Comparison of ENCODE assay signal across 19 mouse cellular contexts in genomic region chr1:178668907-178669306, GRCm38 (mm10).
DNase-seq lines count a peak whose midpoint lies in the region; ATAC-seq and TF ChIP-seq lines count a peak whose summit lies in the region.
"Had no signal": no experiment of that assay in that cellular context is flagged by ENCODE, and none has a peak within 500 bp of the region (broad histone marks: within the 10 kb centered on the region; RNA-seq: fewer than 3 reads in every experiment).

No protein-coding gene starts in this region.

- 0 out of 2 replicates have a peak, but pooled peaks cover 5% of the 10 kb centered on the region for H3K4me1 ChIP-seq in kidney, embryonic 14.5 days (ENCODE audit: control insufficient read depth, insufficient read depth, low read length)
- H3K4me1 ChIP-seq in kidney, embryonic 16.5 days (ENCODE audit: insufficient read depth, low read length): peaks cover 10% of the 10 kb centered on the region; the same call in 1 of the 2 replicates
- no peaks in the 10 kb centered on the region; the same call in 1 of the 2 replicates for H3K4me1 ChIP-seq in forebrain, embryonic 14.5 days (ENCODE audit: control insufficient read depth, insufficient read depth, low read length)

- ATAC-seq in kidney, embryonic 14.5 days (ENCODE audit: low FRiP score, low TSS enrichment): no peak
- ATAC-seq in kidney, embryonic 16.5 days (ENCODE audit: low FRiP score, low TSS enrichment): peak; percentile 65; the same call in 1 of the 2 replicates
- no peak for ATAC-seq in monocyte, adult 5-6 weeks (replicated peaks; ENCODE audit: insufficient number of reproducible peaks, low FRiP score, low TSS enrichment, poor library complexity, severe bottlenecking)
- no peak for ATAC-seq in forebrain, embryonic 14.5 days

- no peaks in the 10 kb centered on the region; the same call in 1 of the 2 replicates for H3K27me3 ChIP-seq in kidney, embryonic 14.5 days (ENCODE audit: control insufficient read depth, insufficient read depth, low read length)
- no peaks in the 10 kb centered on the region for H3K27me3 ChIP-seq in kidney, embryonic 16.5 days (ENCODE audit: insufficient read depth, low read length)
- no peaks in the 10 kb centered on the region for H3K27me3 ChIP-seq in forebrain, embryonic 14.5 days (replicated peaks; ENCODE audit: control insufficient read depth, insufficient read depth, low read length)
- H3K27me3 ChIP-seq: embryonic facial prominence, embryonic 13.5 days; forebrain, embryonic 12.5 days; heart, embryonic 12.5 days had no signal

- H3K4me3 ChIP-seq in kidney, embryonic 14.5 days (ENCODE audit: low read length): no peak overlapping the region
- H3K4me3 ChIP-seq in kidney, embryonic 16.5 days (ENCODE audit: low read length): no peak overlapping the region
- no peak overlapping the region for H3K4me3 ChIP-seq in layer of hippocampus, adult 2 months
- H3K4me3 ChIP-seq in forebrain, embryonic 14.5 days (ENCODE audit: low read depth, low read length): no peak overlapping the region
- H3K4me3 ChIP-seq: embryonic facial prominence, embryonic 13.5 days; forebrain, embryonic 12.5 days; heart, embryonic 12.5 days; hindbrain, embryonic 10.5 days had no signal

- 90% methylated on average over 4 of the region's 4 CpGs for WGBS in kidney, embryonic 14.5 days
- 80% methylated on average over 4 of the region's 4 CpGs for WGBS in kidney, embryonic 16.5 days
- 92% methylated on average over 4 of the region's 4 CpGs for WGBS in forebrain, embryonic 14.5 days

- peak; percentile 13 to 25 for DNase-seq in urinary bladder, adult 18-20 months (ENCODE audit: low spot score in 2 of 2)
- DNase-seq in urinary bladder, postnatal 4 days (ENCODE audit: low spot score in 2 of 2): no peak
- DNase-seq in kidney, postnatal 25 days: peak; percentile 4 to 42
- DNase-seq in layer of hippocampus, adult 2 months (ENCODE audit: low spot score in 2 of 2): no peak
- no peak for DNase-seq in forebrain, embryonic 14.5 days (ENCODE audit: low spot score)
- DNase-seq: adrenal gland, adult 2 months; adrenal gland, postnatal 25 days; cerebellum, adult 18-20 months; cerebellum, adult 9-11 months; cerebellum, postnatal 36 days; gastrocnemius, postnatal 36 days; heart, adult 18-20 months had no signal

- H3K4me2 ChIP-seq in kidney, embryonic 14.5 days (replicated peaks; ENCODE audit: low read depth, low read length): no peak overlapping the region
- no peak overlapping the region for H3K4me2 ChIP-seq in kidney, embryonic 16.5 days (replicated peaks; ENCODE audit: low read depth, low read length)
- no peak overlapping the region for H3K4me2 ChIP-seq in forebrain, embryonic 14.5 days (ENCODE audit: low read length)
- H3K4me2 ChIP-seq: embryonic facial prominence, embryonic 13.5 days; forebrain, embryonic 12.5 days; heart, embryonic 12.5 days had no signal

- no peak for TF ChIP-seq CTCF in layer of hippocampus, adult 2 months (conservative IDR thresholded peaks at IDR 0.05)

- H3K36me3 ChIP-seq in kidney, embryonic 14.5 days (ENCODE audit: control insufficient read depth, insufficient read depth, low read length): no peaks in the 10 kb centered on the region
- H3K36me3 ChIP-seq in kidney, embryonic 16.5 days (ENCODE audit: insufficient read depth, low read length): no peaks in the 10 kb centered on the region
- H3K36me3 ChIP-seq in forebrain, embryonic 14.5 days (ENCODE audit: control insufficient read depth, insufficient read depth, low read length): no peaks in the 10 kb centered on the region
- H3K36me3 ChIP-seq: embryonic facial prominence, embryonic 13.5 days; forebrain, embryonic 12.5 days; heart, embryonic 12.5 days; hindbrain, embryonic 10.5 days had no signal

- no peaks in the 10 kb centered on the region for H3K9me3 ChIP-seq in kidney, embryonic 14.5 days (ENCODE audit: control insufficient read depth, low read length)
- no peaks in the 10 kb centered on the region for H3K9me3 ChIP-seq in kidney, embryonic 16.5 days (ENCODE audit: low read length)
- no peaks in the 10 kb centered on the region for H3K9me3 ChIP-seq in forebrain, embryonic 14.5 days (replicated peaks; ENCODE audit: control insufficient read depth, low read length)
- H3K9me3 ChIP-seq: embryonic facial prominence, embryonic 13.5 days; forebrain, embryonic 12.5 days; heart, embryonic 12.5 days; hindbrain, embryonic 10.5 days had no signal

- 0 out of 2 replicates have a peak overlapping the region, but pooled peaks have one; percentile 2 for H3K27ac ChIP-seq in kidney, embryonic 14.5 days (ENCODE audit: low read depth, low read length)
- H3K27ac ChIP-seq in kidney, embryonic 16.5 days (ENCODE audit: low read length): peak overlapping the region; percentile 77
- H3K27ac ChIP-seq in layer of hippocampus, adult 2 months: no peak overlapping the region
- H3K27ac ChIP-seq in forebrain, embryonic 14.5 days (ENCODE audit: low read depth, low read length): no peak overlapping the region
- H3K27ac ChIP-seq: embryonic facial prominence, embryonic 13.5 days; forebrain, embryonic 12.5 days; hindbrain, embryonic 10.5 days had no signal

- no peak overlapping the region for H3K9ac ChIP-seq in kidney, embryonic 14.5 days (ENCODE audit: low read depth, low read length)
- H3K9ac ChIP-seq in kidney, embryonic 16.5 days (replicated peaks; ENCODE audit: low read length): no peak overlapping the region
- H3K9ac ChIP-seq in forebrain, embryonic 14.5 days (ENCODE audit: low read length): no peak overlapping the region
- H3K9ac ChIP-seq: embryonic facial prominence, embryonic 13.5 days; forebrain, embryonic 12.5 days; heart, embryonic 12.5 days had no signal

Comparison
In these comparisons a context has a peak if more than half of its experiments do, and no peak if none do; other contexts are left out.
1. DNase-seq: peak in urinary bladder, adult 18-20 months (2 of 2) and kidney, postnatal 25 days (2 of 2); none in urinary bladder, postnatal 4 days (0 of 2), layer of hippocampus, adult 2 months (0 of 2) and forebrain, embryonic 14.5 days (single experiment).
2. H3K27ac ChIP-seq: peak in kidney, embryonic 14.5 days (single experiment) and kidney, embryonic 16.5 days (single experiment); none in layer of hippocampus, adult 2 months (single experiment) and forebrain, embryonic 14.5 days (single experiment).